Mouse (Mus musculus) cortical plate, adult 2 months (tissue): ENCODE data around the gene Htatip2.

Experiments used
- CTCF ChIP-seq: fragments of 200-500 bp; IDR thresholded peaks from 2 replicates; pipeline ENCODE4 v1.5.1; 2011; ENCODE audit warnings: mild to moderate bottlenecking, control low read depth, low read length; ENCODE audit not compliant: insufficient read depth; ENCODE audit errors: extremely low read depth
- POLR2A ChIP-seq: fragments of 200-500 bp; IDR thresholded peaks from 2 replicates; pipeline ENCODE4 v1.6.1; 2011; ENCODE audit warnings: mild to moderate bottlenecking, low read length, control low read depth; ENCODE audit not compliant: insufficient read depth; ENCODE audit errors: extremely low read depth

GRCm38 (mm10) chr7:49768509-49768908, 9.6 kb downstream of the Htatip2 start:
- TF ChIP-seq CTCF (no peak), POLR2A (no peak)
